Mouse (Mus musculus): ENCODE data around the gene Zfp706. TPM values are rescaled to one million over a fixed set of nuclear protein-coding genes. Genes with fewer than 3 reads are reported as not detected.

Zfp706 gene
- polyA plus RNA-seq, 1 experiment from 2014 or later, result 472 TPM

- Histone ChIP-seq H3K36me3 (ENCODE audit: control insufficient read depth, insufficient read depth, low read length) (no peaks in the 10 kb centered on the region), H3K4me2 (ENCODE audit: low read depth, low read length, severe bottlenecking) (no peak overlapping the region), H3K9ac (ENCODE audit: low read length) (no peak overlapping the region), H3K27ac (ENCODE audit: low read depth, low read length) (no peak overlapping the region), H3K27me3 (ENCODE audit: control insufficient read depth, insufficient read depth, low read length) (no peaks in the 10 kb centered on the region), H3K9me3 (ENCODE audit: control insufficient read depth, low read length) (no peaks in the 10 kb centered on the region), H3K4me3 (ENCODE audit: low read depth, low read length) (no peak overlapping the region), H3K4me1 (replicated peaks; ENCODE audit: control insufficient read depth, insufficient read depth, low read length) (no peaks in the 10 kb centered on the region)
- 98% methylated on average over 3 of the region's 3 CpGs for WGBS
- DNase-seq (ENCODE audit: low spot score) (no peak), ATAC-seq (replicated peaks; ENCODE audit: low FRiP score) (no peak)
Measured at GRCm38 (mm10) chr15:36956221-36956620, 51.4 kb downstream of the Zfp706 start.

- no peak for ATAC-seq (replicated peaks; ENCODE audit: low FRiP score)
- Histone ChIP-seq H3K27me3 (ENCODE audit: control insufficient read depth, insufficient read depth, low read length) (no peaks in the 10 kb centered on the region), H3K9me3 (ENCODE audit: control insufficient read depth, low read length) (no peaks in the 10 kb centered on the region), H3K36me3 (ENCODE audit: control insufficient read depth, insufficient read depth, low read length) (no peaks in the 10 kb centered on the region), H3K4me1 (replicated peaks; ENCODE audit: control insufficient read depth, insufficient read depth, low read length) (no peaks in the 10 kb centered on the region), H3K9ac (ENCODE audit: low read length) (no peak overlapping the region), H3K4me3 (ENCODE audit: low read depth, low read length) (no peak overlapping the region), H3K4me2 (ENCODE audit: low read depth, low read length, severe bottlenecking) (no peak overlapping the region), H3K27ac (ENCODE audit: low read depth, low read length) (no peak overlapping the region)
- no peak for DNase-seq (ENCODE audit: low spot score)
- 94% methylated on average over 2 of the region's 2 CpGs for WGBS
Measured at GRCm38 (mm10) chr15:36950258-36950657, 57.3 kb downstream of the Zfp706 start.

- no peak for ATAC-seq (replicated peaks; ENCODE audit: low FRiP score)
- 88% methylated on average over 22 of the region's 22 CpGs for WGBS
Measured at GRCm38 (mm10) chr15:36948866-36949546, 58.6 kb downstream of the Zfp706 start.

More at GRCm38 (mm10) chr15:36948866-36949546, 58.6 kb downstream of the Zfp706 start:
- Histone ChIP-seq H3K27me3 (ENCODE audit: control insufficient read depth, insufficient read depth, low read length) (no peaks in the 10 kb centered on the region), H3K4me1 (replicated peaks; ENCODE audit: control insufficient read depth, insufficient read depth, low read length) (peaks cover 5% of the 10 kb centered on the region; the same call in 1 of the 2 replicates), H3K4me3 (ENCODE audit: low read depth, low read length) (no peak overlapping the region), H3K9me3 (ENCODE audit: control insufficient read depth, low read length) (no peaks in the 10 kb centered on the region), H3K9ac (ENCODE audit: low read length) (no peak overlapping the region), H3K4me2 (ENCODE audit: low read depth, low read length, severe bottlenecking) (no peak overlapping the region), H3K36me3 (ENCODE audit: control insufficient read depth, insufficient read depth, low read length) (no peaks in the 10 kb centered on the region), H3K27ac (ENCODE audit: low read depth, low read length) (no peak overlapping the region)
- DNase-seq (ENCODE audit: low spot score), result no peak
